Mouse (Mus musculus): ENCODE data around the gene Adam1b. TPM values are rescaled to one million over a fixed set of nuclear protein-coding genes. Genes with fewer than 3 reads are reported as not detected.
A peak's percentile ranks its signal among the peaks of the same experiment; 100 is the strongest.
"Not testable (repeated sequence)": the region's sequence is repeated elsewhere in the genome, so short reads cannot be mapped to it uniquely, and the experiment has no call there.

Adam1b gene
- polyA plus RNA-seq, 1 experiment from 2014 or later, result 0.10 TPM

- peak; percentile 57 for ATAC-seq
- H3K27me3 ChIP-seq, result no peaks in the 10 kb centered on the region
- CTCF ChIA-PET, result interaction anchor here (1.3 to 1.5 kb wide), 2 partner anchors 12 to 15 kb away, joined by 4 to 6 read pairs; no protein-coding TSS in a partner anchor
- TF ChIP-seq CTCF (IDR thresholded peaks at IDR 0.05), result no peak
- in situ Hi-C loops (cut with MboI; ENCODE audit: low pct_unique_long_range_greater_than_20kb), result no loop called here
- POLR2A ChIA-PET, result interaction anchor here (0.6 kb wide), 1 partner anchor 55 kb away, joined by 3 read pairs; no protein-coding TSS in a partner anchor
- no peak for DNase-seq (ENCODE audit: low read depth, low spot score)
These were observed 33.8 kb upstream of the Adam1b start for GRCm38 (mm10) chr5:121536921-121537555.

- ChIA-PET POLR2A (no interaction called here), CTCF (no interaction called here)
- TF ChIP-seq CTCF (IDR thresholded peaks at IDR 0.05), result no peak
- ATAC-seq (no peak), DNase-seq (ENCODE audit: low read depth, low spot score) (no peak)
- in situ Hi-C loops (cut with MboI; ENCODE audit: low pct_unique_long_range_greater_than_20kb), result no loop called here
- no peaks in the 10 kb centered on the region for H3K27me3 ChIP-seq
These were observed 31.9 kb upstream of the Adam1b start for GRCm38 (mm10) chr5:121535116-121535515.

DNA sequence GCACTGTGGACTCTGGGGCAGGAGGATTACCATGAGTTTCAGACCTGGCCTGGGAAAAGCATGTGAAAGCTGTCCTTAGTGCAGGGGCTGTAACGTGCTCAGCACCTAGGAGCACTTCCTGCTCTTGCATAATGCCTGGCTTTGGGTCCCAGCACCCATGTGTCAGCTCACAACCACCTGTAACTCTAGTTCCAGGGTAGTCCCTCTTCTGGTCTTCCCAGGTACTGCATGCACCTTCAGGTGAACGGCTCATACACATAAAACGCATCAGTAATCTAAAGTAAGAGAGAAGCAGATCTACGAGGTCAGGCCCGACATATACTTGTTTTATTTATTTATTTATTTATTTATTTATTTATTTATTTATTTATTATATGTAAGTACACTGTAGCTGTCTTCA lies 31.3 kb upstream of the Adam1b start:
- no peak for DNase-seq (ENCODE audit: low read depth, low spot score)
- POLR2A ChIA-PET, result no interaction called here
- in situ Hi-C loops (cut with MboI; ENCODE audit: low pct_unique_long_range_greater_than_20kb), result no loop called here
- CTCF ChIA-PET, result no interaction called here
- no peaks in the 10 kb centered on the region for H3K27me3 ChIP-seq
- no peak for ATAC-seq
- TF ChIP-seq CTCF (IDR thresholded peaks at IDR 0.05), result no peak

DNA sequence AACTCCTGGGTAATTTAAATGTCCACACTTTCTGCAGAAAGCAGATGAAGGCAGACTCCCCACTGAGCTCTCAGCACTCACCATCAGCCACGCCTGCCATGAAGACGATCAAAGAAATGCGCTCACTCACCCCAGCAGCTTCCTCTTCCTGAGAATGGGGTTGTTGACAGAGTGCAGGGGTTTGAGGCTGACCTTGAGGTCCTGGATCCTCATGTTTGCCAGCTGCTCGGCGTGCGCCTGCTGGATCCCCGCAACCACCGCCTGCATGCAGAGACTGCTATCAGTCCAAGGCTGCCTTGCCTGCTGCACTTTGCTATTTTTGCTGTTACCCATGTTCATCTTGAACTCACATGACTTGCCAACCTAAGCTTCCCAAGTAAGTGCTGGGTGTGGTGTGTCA lies 23.7 kb upstream of the Adam1b start:
- in situ Hi-C loops (cut with MboI; ENCODE audit: low pct_unique_long_range_greater_than_20kb), result no loop called here
- TF ChIP-seq CTCF (IDR thresholded peaks at IDR 0.05), result no peak
- POLR2A ChIA-PET, result no interaction called here
- ATAC-seq (no peak), DNase-seq (ENCODE audit: low read depth, low spot score) (no peak)
- H3K27me3 ChIP-seq, result no peaks in the 10 kb centered on the region
- CTCF ChIA-PET, result no interaction called here

- in situ Hi-C loops (cut with MboI; ENCODE audit: low pct_unique_long_range_greater_than_20kb), result no loop called here
- no peak for ATAC-seq
- DNase-seq (ENCODE audit: low read depth, low spot score), result no peak
- no peak for TF ChIP-seq CTCF (IDR thresholded peaks at IDR 0.05)
- ChIA-PET CTCF (no interaction called here), POLR2A (no interaction called here)
- no peaks in the 10 kb centered on the region for H3K27me3 ChIP-seq
These were observed 23.3 kb upstream of the Adam1b start for GRCm38 (mm10) chr5:121526526-121526925.

GRCm38 (mm10) chr5:121525774-121526450 lies 22.7 kb upstream of the Adam1b start:
- in situ Hi-C loops (cut with MboI; ENCODE audit: low pct_unique_long_range_greater_than_20kb), result no loop called here
- DNase-seq (ENCODE audit: low read depth, low spot score) (no peak), ATAC-seq (no peak)
- ChIA-PET CTCF (interaction anchor here (1.4 to 1.9 kb wide), 2 partner anchors 11 to 80 kb away, joined by 3 to 6 read pairs; no protein-coding TSS in a partner anchor), POLR2A (no interaction called here)
- no peaks in the 10 kb centered on the region for H3K27me3 ChIP-seq
- TF ChIP-seq CTCF (IDR thresholded peaks at IDR 0.05), result no peak

- POLR2A ChIA-PET; CTCF ChIA-PET; ATAC-seq; in situ Hi-C loops (cut with MboI; ENCODE audit: low pct_unique_long_range_greater_than_20kb); H3K27me3 ChIP-seq; DNase-seq (ENCODE audit: low read depth, low spot score): not testable (repeated sequence)
These were observed 16.5 kb upstream of the Adam1b start for GRCm38 (mm10) chr5:121519758-121520157.

GRCm38 (mm10) chr5:121518983-121519382 lies 15.7 kb upstream of the Adam1b start:
- no peak for TF ChIP-seq CTCF (IDR thresholded peaks at IDR 0.05)
- no peak for DNase-seq (ENCODE audit: low read depth, low spot score)
- in situ Hi-C loops (cut with MboI; ENCODE audit: low pct_unique_long_range_greater_than_20kb), result no loop called here
- ChIA-PET CTCF (no interaction called here), POLR2A (no interaction called here)
- H3K27me3 ChIP-seq, result no peaks in the 10 kb centered on the region
- ATAC-seq, result no peak

GRCm38 (mm10) chr5:121510009-121510408 lies 6.8 kb upstream of the Adam1b start:
- DNase-seq (ENCODE audit: low read depth, low spot score) (no peak), ATAC-seq (no peak)
- TF ChIP-seq CTCF (IDR thresholded peaks at IDR 0.05), result no peak
- H3K27me3 ChIP-seq, result no peaks in the 10 kb centered on the region
- ChIA-PET CTCF (interaction anchor here (0.9 kb wide), 1 partner anchor 11 kb away, joined by 3 read pairs; no protein-coding TSS in a partner anchor), POLR2A (no interaction called here)
- in situ Hi-C loops (cut with MboI; ENCODE audit: low pct_unique_long_range_greater_than_20kb), result no loop called here

DNA sequence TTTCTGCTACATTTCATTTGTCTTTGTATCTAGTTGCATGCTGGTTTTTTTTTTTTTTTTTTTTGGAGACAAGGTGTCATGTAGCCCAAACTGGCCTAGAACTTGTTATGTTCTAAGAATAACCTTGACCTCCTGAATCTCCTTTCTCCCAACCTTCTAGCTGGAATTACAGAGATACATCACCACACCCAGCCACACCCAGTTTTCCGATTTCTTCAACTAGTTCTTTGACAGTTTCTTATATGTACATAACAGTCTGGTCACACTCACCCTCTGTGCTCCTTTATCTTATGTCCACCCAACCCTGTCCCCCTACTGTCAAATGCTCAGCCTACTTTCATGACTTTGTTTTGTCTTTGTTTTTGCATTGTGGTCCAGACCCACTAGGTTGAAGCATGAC lies 3.6 kb upstream of the Adam1b start:
- no peak for TF ChIP-seq CTCF (IDR thresholded peaks at IDR 0.05)
- no peak for DNase-seq (ENCODE audit: low read depth, low spot score)
- in situ Hi-C loops (cut with MboI; ENCODE audit: low pct_unique_long_range_greater_than_20kb), result no loop called here
- ChIA-PET CTCF (no interaction called here), POLR2A (no interaction called here)
- no peaks in the 10 kb centered on the region for H3K27me3 ChIP-seq
- no peak for ATAC-seq

DNA sequence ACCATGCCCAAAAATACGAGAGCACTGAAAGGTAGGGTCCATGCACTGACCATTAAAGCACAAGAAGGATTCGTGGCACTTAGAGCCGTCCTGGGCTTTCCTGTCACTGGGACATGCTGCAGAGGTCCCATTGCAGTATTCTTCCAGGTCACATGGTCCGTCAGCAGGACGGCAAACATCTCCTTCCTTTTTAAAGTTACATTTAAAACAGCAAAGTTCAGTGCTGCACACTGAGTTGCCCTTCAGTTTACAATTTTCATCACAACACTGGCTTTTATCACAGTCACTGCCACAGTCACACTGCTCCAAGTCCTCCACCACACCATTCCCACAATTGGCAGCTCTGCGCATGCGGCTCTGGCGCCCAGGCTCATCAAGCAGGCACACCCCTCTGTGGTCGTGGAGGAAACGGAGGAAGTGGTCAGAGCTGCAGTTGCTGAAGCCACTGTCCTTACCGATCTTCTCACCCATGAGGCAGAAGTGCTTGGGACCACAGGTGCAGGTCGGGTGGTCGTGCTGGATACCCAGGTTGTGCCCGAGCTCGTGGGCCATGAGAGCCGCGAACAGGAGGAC lies 1.7 kb downstream of the Adam1b start:
- ATAC-seq; H3K27me3 ChIP-seq; POLR2A ChIA-PET; in situ Hi-C loops (cut with MboI; ENCODE audit: low pct_unique_long_range_greater_than_20kb); CTCF ChIA-PET; DNase-seq (ENCODE audit: low read depth, low spot score): not testable (repeated sequence)
